Mouse (Mus musculus) CH12F3 (cell line): Measurements from ENCODE around the gene Vmn1r41.

Experiments
- in situ Hi-C: fragments of 300-500 bp; cut with MboI; formaldehyde crosslinking; loops from 2 replicates; pipeline ENCODE4 v1.14.3; 2020; ENCODE audit warnings: low sequenced_read_pairs

Gene Vmn1r41

DNA sequence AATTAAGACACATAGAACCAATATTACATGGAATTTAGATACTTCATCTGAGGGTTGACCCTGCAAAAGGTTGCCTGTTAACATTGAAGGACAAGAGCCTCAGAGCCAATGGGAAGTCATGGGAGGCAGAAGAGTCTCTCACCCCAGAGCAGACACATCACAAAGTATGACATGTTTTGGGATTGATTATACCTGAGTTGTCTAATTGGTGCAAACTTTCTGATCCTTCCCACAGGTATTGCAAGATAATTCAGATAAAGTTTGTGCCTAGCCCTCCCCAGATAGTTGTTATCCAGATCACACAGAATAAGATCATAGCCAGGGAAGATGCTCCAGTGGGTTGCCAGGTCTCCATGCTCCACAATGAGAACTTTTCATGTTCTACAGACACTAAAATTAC lies at the start of gene Vmn1r41:
Vmn1r41 (plus strand) TSS at position 301 of the 400 bp plus-strand sequence.
- in situ Hi-C loops: no loop called here

DNA sequence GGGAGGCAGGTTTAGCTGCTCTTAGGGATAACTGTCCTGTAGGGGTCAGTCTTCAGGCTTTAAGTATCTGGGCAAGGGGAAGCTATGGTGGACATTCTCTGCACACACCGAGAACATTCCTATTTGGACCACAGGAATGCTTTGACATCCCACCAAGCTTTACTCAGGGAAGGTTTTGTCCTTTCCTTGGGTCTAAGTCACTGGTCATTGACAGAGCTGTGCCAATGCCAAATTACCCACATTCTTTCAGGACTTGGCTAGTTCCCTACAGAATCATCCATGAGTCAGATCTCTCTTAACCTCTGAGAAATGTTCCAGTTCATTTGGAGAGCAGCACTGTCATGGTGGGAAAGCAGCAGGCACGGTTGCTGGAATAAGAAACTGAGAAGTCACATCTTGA lies 33.9 kb upstream of the Vmn1r41 start:
- in situ Hi-C loops: loop anchor here (25.0 kb wide), 1 partner anchor 281 kb away; no protein-coding TSS in a partner anchor

DNA sequence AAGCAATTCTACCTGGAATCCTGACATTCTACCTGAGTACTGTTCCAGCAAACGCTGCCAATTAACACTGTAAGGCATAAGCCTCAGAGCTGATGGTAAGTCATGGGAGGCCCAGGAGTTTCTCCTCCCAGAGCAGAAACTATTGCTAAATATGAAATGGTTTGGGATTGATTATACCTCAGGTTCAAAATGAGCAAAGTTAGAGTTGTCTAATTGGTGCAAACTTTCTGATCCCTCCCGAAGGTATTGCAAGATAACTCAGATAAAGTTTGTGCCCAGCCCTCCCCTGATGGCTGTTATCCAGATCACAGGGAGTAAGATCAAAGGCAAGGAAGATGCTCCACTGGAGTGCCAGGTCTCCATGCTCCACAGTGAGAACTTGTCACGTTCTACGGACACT lies 33.3 kb upstream of the Vmn1r41 start, which contains the start of gene Vmn1r40:
Vmn1r40 (plus strand) TSS at position 301 of the 400 bp plus-strand sequence.
- in situ Hi-C loops: loop anchor here (25.0 kb wide), 1 partner anchor 280 kb away; no protein-coding TSS in a partner anchor

DNA sequence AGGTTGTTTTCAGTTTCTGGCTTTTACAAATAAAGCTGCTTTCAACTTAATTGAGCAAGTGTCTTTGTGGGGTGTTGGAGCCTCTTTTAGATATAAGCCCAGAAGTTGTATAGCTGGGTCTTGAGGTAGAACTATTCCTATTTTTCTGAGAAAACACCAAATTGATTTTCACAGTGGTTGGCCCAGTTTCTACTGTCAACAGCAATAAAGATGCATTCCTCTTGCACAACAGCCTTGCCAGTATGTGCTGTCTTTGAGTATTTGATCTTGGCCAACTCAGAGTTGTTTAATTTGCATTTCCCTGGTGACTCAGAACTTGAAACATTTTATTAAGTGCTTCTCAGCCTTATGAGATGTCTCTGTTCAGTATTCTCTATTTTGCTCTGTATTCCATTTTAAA lies 22.5 kb upstream of the Vmn1r41 start:
- in situ Hi-C loops: loop anchor here (25.0 kb wide), 1 partner anchor 269 kb away; no protein-coding TSS in a partner anchor

DNA sequence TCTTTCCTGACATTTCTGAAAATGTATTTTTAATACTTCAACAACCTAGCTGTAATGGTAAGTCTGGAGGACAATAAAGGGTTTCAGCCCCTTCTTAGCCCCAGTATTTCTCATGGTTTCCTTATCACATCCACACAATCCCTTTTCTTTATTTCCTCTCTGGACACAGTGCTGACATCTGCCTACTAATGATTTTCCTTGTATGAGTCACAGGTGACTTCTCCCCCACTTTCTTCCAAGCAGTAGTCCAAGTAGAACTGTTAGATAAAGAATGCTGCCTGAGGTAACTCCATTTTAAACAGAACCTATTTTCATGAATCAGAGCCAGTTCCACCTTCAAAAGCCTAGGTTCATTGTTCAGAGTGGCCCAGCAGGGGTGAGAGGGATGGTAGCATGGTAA lies 2.2 kb downstream of the Vmn1r41 start:
- in situ Hi-C loops: no loop called here

DNA sequence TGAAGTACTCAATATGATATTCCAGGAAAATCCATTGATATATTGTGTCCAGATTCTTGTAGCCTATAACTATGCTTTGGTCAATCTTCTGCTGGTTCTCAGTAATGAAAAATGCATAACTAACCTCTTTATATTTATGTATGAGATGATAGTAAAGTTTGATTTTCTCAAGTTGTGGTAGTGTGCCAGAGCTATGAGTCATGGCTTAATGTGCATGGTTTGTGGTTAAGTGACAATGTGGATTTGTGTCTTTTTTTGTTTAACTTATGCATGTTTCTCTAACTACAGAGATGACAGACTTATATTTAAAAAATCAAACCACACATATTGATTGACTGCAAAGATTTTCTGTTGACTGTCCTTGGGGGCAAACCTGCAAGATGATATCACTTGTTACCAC lies 49.7 kb downstream of the Vmn1r41 start:
- in situ Hi-C loops: no loop called here
